Mouse (Mus musculus) right cerebral cortex, postnatal 4 days (tissue): Measurements from ENCODE around the gene Clstn2.

ENCODE experiments used
- DNase-seq: peaks from one replicate; pipeline ENCODE4 v3.0.0-alpha.2; 2022

Clstn2 gene

GRCm38 (mm10) chr9:97950378-97951006 lies 82.5 kb downstream of the Clstn2 start:
- no peak for DNase-seq

- DNase-seq: no peak
These were observed 113.7 kb downstream of the Clstn2 start for GRCm38 (mm10) chr9:97919326-97919725.

- DNase-seq: no peak
These were observed 141.6 kb downstream of the Clstn2 start for GRCm38 (mm10) chr9:97891415-97891814.

- no peak for DNase-seq
These were observed 149.6 kb downstream of the Clstn2 start for GRCm38 (mm10) chr9:97883336-97883735.

- no peak for DNase-seq
These were observed 165.8 kb downstream of the Clstn2 start for GRCm38 (mm10) chr9:97867013-97867700.

GRCm38 (mm10) chr9:97852859-97853258 lies 180.1 kb downstream of the Clstn2 start:
- no peak for DNase-seq

GRCm38 (mm10) chr9:97847873-97848838 lies 184.8 kb downstream of the Clstn2 start:
- DNase-seq: no peak

GRCm38 (mm10) chr9:97842054-97842453 lies 190.9 kb downstream of the Clstn2 start:
- DNase-seq: no peak

- DNase-seq: no peak
These were observed 201.8 kb downstream of the Clstn2 start for GRCm38 (mm10) chr9:97831216-97831615.

- DNase-seq: no peak
These were observed 203.1 kb downstream of the Clstn2 start for GRCm38 (mm10) chr9:97829919-97830318.

GRCm38 (mm10) chr9:97827689-97828088 lies 205.3 kb downstream of the Clstn2 start:
- DNase-seq: no peak

- DNase-seq: no peak
These were observed 206.7 kb downstream of the Clstn2 start for GRCm38 (mm10) chr9:97826077-97826947.

GRCm38 (mm10) chr9:97817116-97817515 lies 215.9 kb downstream of the Clstn2 start:
- no peak for DNase-seq

GRCm38 (mm10) chr9:97816143-97816805 lies 216.7 kb downstream of the Clstn2 start:
- DNase-seq: no peak

GRCm38 (mm10) chr9:97813157-97813556 lies 219.8 kb downstream of the Clstn2 start:
- DNase-seq: no peak

GRCm38 (mm10) chr9:97807031-97807430 lies 225.9 kb downstream of the Clstn2 start:
- no peak for DNase-seq

- no peak for DNase-seq
These were observed 239.3 kb downstream of the Clstn2 start for GRCm38 (mm10) chr9:97793661-97794060.

- DNase-seq: no peak
These were observed 244.8 kb downstream of the Clstn2 start for GRCm38 (mm10) chr9:97788151-97788670.

GRCm38 (mm10) chr9:97780032-97780616 lies 252.9 kb downstream of the Clstn2 start:
- DNase-seq: no peak

GRCm38 (mm10) chr9:97775770-97776169 lies 257.2 kb downstream of the Clstn2 start:
- DNase-seq: no peak

- no peak for DNase-seq
These were observed 258.0 kb downstream of the Clstn2 start for GRCm38 (mm10) chr9:97774991-97775390.
